Mouse (Mus musculus) liver, embryonic 14.5 days (tissue): ENCODE measurements around the gene Flywch2.

Source experiments
- CTCF ChIP-seq: IDR thresholded peaks from 2 replicates; pipeline ENCODE4 v1.5.1; 2016; ENCODE audit warnings: antibody characterized with exemption, low read depth, control low read depth
- EP300 ChIP-seq: IDR thresholded peaks from 2 replicates; pipeline ENCODE4 v1.6.1; 2016; ENCODE audit warnings: antibody characterized with exemption, low read depth

GRCm38 (mm10) chr17:23773676-23774075 lies 12.2 kb downstream of the Flywch2 start:
- TF ChIP-seq EP300 = no peak
- TF ChIP-seq CTCF = no peak
